Mouse (Mus musculus): ENCODE results near the gene Spesp1. TPM values are rescaled to one million over a fixed set of nuclear protein-coding genes. Genes with fewer than 3 reads are reported as not detected.

The Spesp1 gene
- total and polyA plus RNA-seq, 3 experiments = not detected

GRCm38 (mm10) chr9:62235501-62235900, 46.5 kb downstream of the Spesp1 start:
- TF ChIP-seq SMC3 (IDR thresholded peaks at IDR 0.05; ENCODE audit: low read depth, low read length) (no peak), MAZ (IDR thresholded peaks at IDR 0.05; ENCODE audit: low read depth, low read length) (no peak), USF2 (conservative IDR thresholded peaks at IDR 0.05; ENCODE audit: low read depth, low read length) (no peak), JUN (IDR thresholded peaks at IDR 0.05; ENCODE audit: insufficient read depth, low read depth, low read length) (no peak), USF1 (IDR thresholded peaks at IDR 0.05; ENCODE audit: low read depth, low read length) (no peak), CHD2 (IDR thresholded peaks at IDR 0.05; ENCODE audit: low read length) (no peak), NELFE (IDR thresholded peaks at IDR 0.05; ENCODE audit: low read depth, low read length) (no peak), ETS1 (conservative IDR thresholded peaks at IDR 0.05; ENCODE audit: low read depth, low read length) (no peak), IRF4 (IDR thresholded peaks at IDR 0.05; ENCODE audit: low read depth, low read length) (no peak)
- dilution Hi-C loops (cut with MboI; ENCODE audit: extremely low pct_ligation_motif_present, extremely low pct_unique_long_range_greater_than_20kb, low sequenced_read_pairs) = no loop called here
- Histone ChIP-seq H3K4me3 (replicated peaks in 1 of 3; ENCODE audit: low read depth in 2 of 3, low read length in 2 of 3, poor library complexity in 1 of 3) (no peak overlapping the region), H3K36me3 (replicated peaks in 1 of 2; ENCODE audit: control insufficient read depth in 1 of 2, insufficient read depth in 1 of 2, low read length in 1 of 2) (no peaks in the 10 kb centered on the region), H3K4me2 (ENCODE audit: insufficient read depth, low read depth, poor library complexity, severe bottlenecking) (no peak overlapping the region), H3K79me2 (replicated peaks; ENCODE audit: control insufficient read depth, extremely low read depth, insufficient read depth, poor library complexity, severe bottlenecking) (no peaks in the 10 kb centered on the region), H3K4me1 (ENCODE audit: control insufficient read depth in 1 of 2, insufficient read depth in 2 of 2) (peaks cover 0 to 2% of the 10 kb centered on the region in 2 experiments; a peak in 2 of 4 replicates), H3K9ac (ENCODE audit: insufficient read depth, low read depth) (no peak overlapping the region), H3K27ac (ENCODE audit: insufficient read depth, low read depth) (no peak overlapping the region), H3K27me3 (replicated peaks) (no peaks in the 10 kb centered on the region), H3K9me3 (replicated peaks; ENCODE audit: low read length) (no peaks in the 10 kb centered on the region)
- in situ Hi-C loops (cut with MboI; ENCODE audit: low pct_ligation_motif_present, low pct_unique_long_range_greater_than_20kb, low sequenced_read_pairs) = no loop called here
- no peak for DNase-seq (ENCODE audit: extremely low read depth)

- dilution Hi-C loops (cut with MboI; ENCODE audit: extremely low pct_ligation_motif_present, extremely low pct_unique_long_range_greater_than_20kb, low sequenced_read_pairs) = no loop called here
- in situ Hi-C loops (cut with MboI; ENCODE audit: low pct_ligation_motif_present, low pct_unique_long_range_greater_than_20kb, low sequenced_read_pairs) = no loop called here
Measured at GRCm38 (mm10) chr9:62232649-62233048, 49.4 kb downstream of the Spesp1 start.

GRCm38 (mm10) chr9:62231046-62231445, 51.0 kb downstream of the Spesp1 start:
- Histone ChIP-seq H3K4me1 (ENCODE audit: control insufficient read depth in 1 of 2, insufficient read depth in 2 of 2) (no peaks in the 10 kb centered on the region), H3K4me2 (ENCODE audit: insufficient read depth, low read depth, poor library complexity, severe bottlenecking) (no peak overlapping the region), H3K27ac (ENCODE audit: insufficient read depth, low read depth) (no peak overlapping the region), H3K9ac (ENCODE audit: insufficient read depth, low read depth) (no peak overlapping the region), H3K79me2 (replicated peaks; ENCODE audit: control insufficient read depth, extremely low read depth, insufficient read depth, poor library complexity, severe bottlenecking) (no peaks in the 10 kb centered on the region), H3K27me3 (replicated peaks) (no peaks in the 10 kb centered on the region), H3K36me3 (replicated peaks in 1 of 2; ENCODE audit: control insufficient read depth in 1 of 2, insufficient read depth in 1 of 2, low read length in 1 of 2) (no peaks in the 10 kb centered on the region), H3K9me3 (replicated peaks; ENCODE audit: low read length) (no peaks in the 10 kb centered on the region), H3K4me3 (replicated peaks in 1 of 3; ENCODE audit: low read depth in 2 of 3, low read length in 2 of 3, poor library complexity in 1 of 3) (no peak overlapping the region)
- no peak for DNase-seq (ENCODE audit: extremely low read depth)
- in situ Hi-C loops (cut with MboI; ENCODE audit: low pct_ligation_motif_present, low pct_unique_long_range_greater_than_20kb, low sequenced_read_pairs) = no loop called here
- dilution Hi-C loops (cut with MboI; ENCODE audit: extremely low pct_ligation_motif_present, extremely low pct_unique_long_range_greater_than_20kb, low sequenced_read_pairs) = no loop called here
- TF ChIP-seq MEF2A (IDR thresholded peaks at IDR 0.05; ENCODE audit: borderline replicate concordance, low read depth, low read length) (no peak), HCFC1 (IDR thresholded peaks at IDR 0.05; ENCODE audit: low read depth, low read length) (no peak), MAFK (IDR thresholded peaks at IDR 0.05; ENCODE audit: insufficient replicate concordance, low read length) (no peak), RAD21 (IDR thresholded peaks at IDR 0.05; ENCODE audit: low read depth, low read length) (no peak), MAZ (IDR thresholded peaks at IDR 0.05; ENCODE audit: low read depth, low read length) (no peak), MYC (IDR thresholded peaks at IDR 0.05; ENCODE audit: low read depth, low read length) (no peak), UBTF (IDR thresholded peaks at IDR 0.05; ENCODE audit: low read depth, low read length) (no peak), TBP (conservative IDR thresholded peaks at IDR 0.05; ENCODE audit: low read depth, low read length) (no peak), ZKSCAN1 (IDR thresholded peaks at IDR 0.05; ENCODE audit: borderline replicate concordance, low read depth, low read length) (no peak), JUND (conservative IDR thresholded peaks at IDR 0.05; ENCODE audit: low read depth, low read length) (no peak), JUN (IDR thresholded peaks at IDR 0.05; ENCODE audit: insufficient read depth, low read depth, low read length) (no peak), ZNF384 (IDR thresholded peaks at IDR 0.05; ENCODE audit: low read depth, low read length) (no peak), E2F4 (IDR thresholded peaks at IDR 0.05; ENCODE audit: insufficient replicate concordance, low read depth, low read length) (no peak), EP300 (IDR thresholded peaks at IDR 0.05; ENCODE audit: low read length) (no peak), SIN3A (IDR thresholded peaks at IDR 0.05; ENCODE audit: low read length) (no peak), ELF1 (IDR thresholded peaks at IDR 0.05; ENCODE audit: low read depth, low read length) (no peak), BHLHE40 (IDR thresholded peaks at IDR 0.05; ENCODE audit: low read depth, low read length) (no peak), TCF12 (IDR thresholded peaks at IDR 0.05; ENCODE audit: low read depth, low read length) (no peak)

More at GRCm38 (mm10) chr9:62232649-62233048, 49.4 kb downstream of the Spesp1 start:
- Histone ChIP-seq H3K4me2 (ENCODE audit: insufficient read depth, low read depth, poor library complexity, severe bottlenecking) (no peak overlapping the region), H3K27ac (ENCODE audit: insufficient read depth, low read depth) (no peak overlapping the region), H3K4me3 (replicated peaks in 1 of 3; ENCODE audit: low read depth in 2 of 3, low read length in 2 of 3, poor library complexity in 1 of 3) (no peak overlapping the region), H3K9me3 (replicated peaks; ENCODE audit: low read length) (no peaks in the 10 kb centered on the region), H3K27me3 (replicated peaks) (no peaks in the 10 kb centered on the region), H3K4me1 (ENCODE audit: control insufficient read depth in 1 of 2, insufficient read depth in 2 of 2) (peaks cover 0 to 2% of the 10 kb centered on the region in 2 experiments; a peak in 2 of 4 replicates), H3K9ac (ENCODE audit: insufficient read depth, low read depth) (no peak overlapping the region), H3K79me2 (replicated peaks; ENCODE audit: control insufficient read depth, extremely low read depth, insufficient read depth, poor library complexity, severe bottlenecking) (no peaks in the 10 kb centered on the region), H3K36me3 (replicated peaks in 1 of 2; ENCODE audit: control insufficient read depth in 1 of 2, insufficient read depth in 1 of 2, low read length in 1 of 2) (no peaks in the 10 kb centered on the region)
- no peak for DNase-seq (ENCODE audit: extremely low read depth)
- TF ChIP-seq MXI1 (IDR thresholded peaks at IDR 0.05; ENCODE audit: low read depth, low read length) (no peak), NELFE (IDR thresholded peaks at IDR 0.05; ENCODE audit: low read depth, low read length) (no peak), MYC (IDR thresholded peaks at IDR 0.05; ENCODE audit: low read depth, low read length) (no peak)
